Mouse (Mus musculus) E14TG2a.4 (cell line): Measurements from ENCODE around the gene Batf2.

Experiments used
- CTCF ChIP-seq: conservative IDR thresholded peaks from 2 replicates; pipeline ENCODE4 v1.5.1; 2014; ENCODE audit warnings: low read length
- NANOG ChIP-seq: IDR thresholded peaks from 2 replicates; pipeline ENCODE4 v1.6.1; 2014; ENCODE audit warnings: borderline replicate concordance, low read length, mixed read lengths

DNA sequence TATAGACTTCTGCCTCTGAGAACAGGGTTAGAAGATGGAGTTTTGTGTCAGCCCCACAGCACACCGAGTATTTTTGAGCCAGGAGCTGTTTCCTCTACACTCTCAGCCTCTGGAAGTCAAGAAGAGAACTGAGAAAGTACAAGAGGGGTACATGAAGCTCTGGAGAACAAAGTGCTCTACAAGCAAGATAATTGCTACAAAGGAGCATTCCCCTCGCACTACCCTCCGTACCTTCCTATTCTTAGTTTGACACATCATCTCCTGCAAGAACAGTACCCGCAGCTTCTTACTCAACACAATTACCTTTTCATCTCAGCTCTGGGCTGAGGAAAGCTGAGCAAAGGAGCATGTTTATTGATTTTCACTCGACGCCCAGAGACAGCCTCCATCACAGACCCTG lies 77.8 kb downstream of the Batf2 start:
- TF ChIP-seq CTCF = no peak
- TF ChIP-seq NANOG = no peak
